Mouse (Mus musculus) cerebellum, postnatal 36 days (tissue): ENCODE data around the gene Cd3d.

Experiments used
- DNase-seq, 2 experiments: peaks; one replicate each; pipeline ENCODE4 v3.0.0; 2021 to 2022; ENCODE audit warnings: mixed read lengths in 2 of 2

Cd3d gene

GRCm38 (mm10) chr9:44994962-44995361 lies 13.4 kb downstream of the Cd3d start:
- no peak for DNase-seq

- no peak for DNase-seq
These were observed 15.0 kb downstream of the Cd3d start for GRCm38 (mm10) chr9:44996590-44996989.

GRCm38 (mm10) chr9:44998138-44998537 lies 16.6 kb downstream of the Cd3d start:
- no peak for DNase-seq

GRCm38 (mm10) chr9:44999171-44999570 lies 17.6 kb downstream of the Cd3d start:
- DNase-seq = peak; percentile 44 to 51

- no peak for DNase-seq
These were observed 18.2 kb downstream of the Cd3d start for GRCm38 (mm10) chr9:44999776-45000175.

GRCm38 (mm10) chr9:45000249-45000648 lies 18.7 kb downstream of the Cd3d start:
- DNase-seq = no peak

- no peak for DNase-seq
These were observed 25.8 kb downstream of the Cd3d start for GRCm38 (mm10) chr9:45007404-45007803.

GRCm38 (mm10) chr9:45008342-45008741 lies 26.8 kb downstream of the Cd3d start:
- no peak for DNase-seq

GRCm38 (mm10) chr9:45009180-45010078 lies 27.8 kb downstream of the Cd3d start, which contains the start of gene Cd3e:
Cd3e (minus strand) TSS chr9:45009627.
- no peak for DNase-seq

- no peak for DNase-seq
These were observed 28.9 kb downstream of the Cd3d start for GRCm38 (mm10) chr9:45010461-45010860.

- no peak for DNase-seq
These were observed 29.7 kb downstream of the Cd3d start for GRCm38 (mm10) chr9:45011291-45011690.

GRCm38 (mm10) chr9:45014879-45015278 lies 33.3 kb downstream of the Cd3d start:
- DNase-seq = no peak

GRCm38 (mm10) chr9:45015841-45016240 lies 34.3 kb downstream of the Cd3d start:
- DNase-seq = no peak

- DNase-seq = no peak
These were observed 36.4 kb downstream of the Cd3d start for GRCm38 (mm10) chr9:45018031-45018430.

GRCm38 (mm10) chr9:45022800-45023199 lies 41.2 kb downstream of the Cd3d start:
- DNase-seq = peak; percentile 69 to 77

GRCm38 (mm10) chr9:45023638-45024037 lies 42.1 kb downstream of the Cd3d start:
- no peak for DNase-seq

GRCm38 (mm10) chr9:45024187-45024586 lies 42.6 kb downstream of the Cd3d start:
- no peak for DNase-seq

GRCm38 (mm10) chr9:45027376-45027775 lies 45.8 kb downstream of the Cd3d start:
- DNase-seq = no peak

- no peak for DNase-seq
These were observed 48.8 kb downstream of the Cd3d start for GRCm38 (mm10) chr9:45030341-45030740.

GRCm38 (mm10) chr9:45032261-45032660 lies 50.7 kb downstream of the Cd3d start:
- DNase-seq = no peak

- no peak for DNase-seq
These were observed 52.9 kb downstream of the Cd3d start for GRCm38 (mm10) chr9:45034526-45034925.
